Mouse (Mus musculus): ENCODE measurements around the gene Nudt22. TPM values are rescaled to one million over a fixed set of nuclear protein-coding genes. Genes with fewer than 3 reads are reported as not detected.

Nudt22 gene
- polyA plus RNA-seq, 1 experiment from 2014 or later, result 20.1 TPM

GRCm38 (mm10) chr19:6971644-6972043 lies 24.3 kb downstream of the Nudt22 start:
- no peaks in the 10 kb centered on the region for H3K9me3 ChIP-seq (replicated peaks)
- H3K27ac ChIP-seq, result no peak overlapping the region
- no peaks in the 10 kb centered on the region for H3K36me3 ChIP-seq
- H3K9ac ChIP-seq, result peak overlapping the region; percentile 41
- no peak for ATAC-seq (ENCODE audit: low FRiP score)
- 47% methylated on average over 6 of the region's 6 CpGs for WGBS
- no peak overlapping the region for H3K4me2 ChIP-seq (replicated peaks)
- peaks cover 37% of the 10 kb centered on the region for H3K27me3 ChIP-seq
- H3K4me3 ChIP-seq, result no peak overlapping the region
- peaks cover 32% of the 10 kb centered on the region for H3K4me1 ChIP-seq

- H3K9me3 ChIP-seq (replicated peaks), result no peaks in the 10 kb centered on the region
- H3K27me3 ChIP-seq, result peaks cover 37% of the 10 kb centered on the region
- H3K4me1 ChIP-seq, result peaks cover 24% of the 10 kb centered on the region
- H3K4me2 ChIP-seq (replicated peaks), result peak overlapping the region; percentile 56
- H3K27ac ChIP-seq, result 0 out of 2 replicates have a peak overlapping the region, but pooled peaks have one; percentile 44
- 0 out of 2 replicates have a peak overlapping the region, but pooled peaks have one; percentile 45 for H3K4me3 ChIP-seq
- no peak for ATAC-seq (ENCODE audit: low FRiP score)
- WGBS, result 17% methylated on average over 11 of the region's 11 CpGs
- H3K9ac ChIP-seq, result peak overlapping the region; percentile 23; the same call in 1 of the 2 replicates
- no peaks in the 10 kb centered on the region for H3K36me3 ChIP-seq
Measured at GRCm38 (mm10) chr19:6970460-6971085, 25.3 kb downstream of the Nudt22 start.

GRCm38 (mm10) chr19:6969665-6970381 lies 26.1 kb downstream of the Nudt22 start:
- peaks cover 37% of the 10 kb centered on the region for H3K27me3 ChIP-seq
- 1% methylated on average over 47 of the region's 55 CpGs for whole genome bisulfite sequencing
- no peaks in the 10 kb centered on the region for H3K36me3 ChIP-seq
- H3K4me3 ChIP-seq, result peak overlapping the region; percentile 45
- 0 out of 2 replicates have a peak, but pooled peaks have one; percentile 11 for ATAC-seq (ENCODE audit: low FRiP score)
- H3K4me1 ChIP-seq, result peaks cover 24% of the 10 kb centered on the region
- peak overlapping the region; percentile 61 for H3K9ac ChIP-seq
- no peaks in the 10 kb centered on the region for H3K9me3 ChIP-seq (replicated peaks)
- peak overlapping the region; percentile 56 for H3K4me2 ChIP-seq (replicated peaks)
- no peak overlapping the region for H3K27ac ChIP-seq

GRCm38 (mm10) chr19:6969291-6969664 lies 26.6 kb downstream of the Nudt22 start:
- Histone ChIP-seq H3K27ac (no peak overlapping the region), H3K9ac (peak overlapping the region; percentile 61), H3K36me3 (no peaks in the 10 kb centered on the region), H3K27me3 (peaks cover 37% of the 10 kb centered on the region), H3K4me2 (replicated peaks) (peak overlapping the region; percentile 56), H3K4me1 (peaks cover 24% of the 10 kb centered on the region), H3K4me3 (peak overlapping the region; percentile 45), H3K9me3 (replicated peaks) (no peaks in the 10 kb centered on the region)
- under 1% methylated on average over 20 of the region's 20 CpGs for WGBS
- no peak for ATAC-seq (ENCODE audit: low FRiP score)

GRCm38 (mm10) chr19:6968491-6969271 lies 27.2 kb downstream of the Nudt22 start:
- 14% methylated on average over 15 of the region's 15 CpGs for WGBS
- peaks cover 21% of the 10 kb centered on the region for H3K4me1 ChIP-seq
- no peaks in the 10 kb centered on the region for H3K36me3 ChIP-seq
- 0 out of 2 replicates have a peak overlapping the region, but pooled peaks have one; percentile 23 for H3K9ac ChIP-seq
- peak overlapping the region; percentile 45 for H3K4me3 ChIP-seq
- peak overlapping the region; percentile 56 for H3K4me2 ChIP-seq (replicated peaks)
- H3K27me3 ChIP-seq, result peaks cover 37% of the 10 kb centered on the region
- ATAC-seq (ENCODE audit: low FRiP score), result no peak
- H3K27ac ChIP-seq, result no peak overlapping the region
- H3K9me3 ChIP-seq (replicated peaks), result no peaks in the 10 kb centered on the region

GRCm38 (mm10) chr19:6956461-6956860 lies 39.5 kb downstream of the Nudt22 start:
- H3K27ac ChIP-seq, result no peak overlapping the region
- H3K27me3 ChIP-seq, result no peaks in the 10 kb centered on the region
- WGBS, result 75% methylated on average over 10 of the region's 10 CpGs
- ATAC-seq (ENCODE audit: low FRiP score), result no peak
- no peak overlapping the region for H3K4me2 ChIP-seq (replicated peaks)
- no peak overlapping the region for H3K4me3 ChIP-seq
- H3K4me1 ChIP-seq, result peaks cover 13% of the 10 kb centered on the region
- no peaks in the 10 kb centered on the region for H3K9me3 ChIP-seq (replicated peaks)
- no peak overlapping the region for H3K9ac ChIP-seq
- peaks cover 12% of the 10 kb centered on the region for H3K36me3 ChIP-seq

- peaks cover 12% of the 10 kb centered on the region for H3K36me3 ChIP-seq
- ATAC-seq (ENCODE audit: low FRiP score), result no peak
- no peaks in the 10 kb centered on the region for H3K9me3 ChIP-seq (replicated peaks)
- 0 out of 2 replicates have a peak overlapping the region, but pooled peaks have one; percentile 4 for H3K9ac ChIP-seq
- 86% methylated on average over 7 of the region's 7 CpGs for WGBS
- no peaks in the 10 kb centered on the region for H3K27me3 ChIP-seq
- no peak overlapping the region for H3K4me3 ChIP-seq
- no peak overlapping the region for H3K27ac ChIP-seq
- H3K4me2 ChIP-seq (replicated peaks), result no peak overlapping the region
- H3K4me1 ChIP-seq, result peaks cover 14% of the 10 kb centered on the region
Measured at GRCm38 (mm10) chr19:6955424-6955823, 40.5 kb downstream of the Nudt22 start.

- WGBS, result 56% methylated on average over 9 of the region's 9 CpGs
- Histone ChIP-seq H3K4me1 (peaks cover 22% of the 10 kb centered on the region), H3K4me3 (no peak overlapping the region), H3K27ac (no peak overlapping the region), H3K36me3 (peaks cover 12% of the 10 kb centered on the region; the same call in 1 of the 2 replicates), H3K4me2 (replicated peaks) (no peak overlapping the region), H3K9ac (0 out of 2 replicates have a peak overlapping the region, but pooled peaks have one; percentile 18), H3K9me3 (replicated peaks) (no peaks in the 10 kb centered on the region), H3K27me3 (no peaks in the 10 kb centered on the region)
- no peak for ATAC-seq (ENCODE audit: low FRiP score)
Measured at GRCm38 (mm10) chr19:6954046-6954445, 41.9 kb downstream of the Nudt22 start.

GRCm38 (mm10) chr19:6952712-6953037 lies 43.2 kb downstream of the Nudt22 start:
- H3K27me3 ChIP-seq, result no peaks in the 10 kb centered on the region
- no peak for ATAC-seq (ENCODE audit: low FRiP score)
- H3K9ac ChIP-seq, result peak overlapping the region; percentile 77
- peaks cover 12% of the 10 kb centered on the region; the same call in 1 of the 2 replicates for H3K36me3 ChIP-seq
- 0 out of 2 replicates have a peak overlapping the region, but pooled peaks have one; percentile 26 for H3K27ac ChIP-seq
- 28% methylated on average over 3 of the region's 3 CpGs for WGBS
- H3K4me1 ChIP-seq, result peaks cover 22% of the 10 kb centered on the region
- peak overlapping the region; percentile 56 for H3K4me3 ChIP-seq
- H3K9me3 ChIP-seq (replicated peaks), result no peaks in the 10 kb centered on the region
- H3K4me2 ChIP-seq (replicated peaks), result peak overlapping the region; percentile 95

- H3K4me2 ChIP-seq (replicated peaks), result peak overlapping the region; percentile 95
- peak overlapping the region; percentile 97 for H3K27ac ChIP-seq
- peak overlapping the region; percentile 56 for H3K4me3 ChIP-seq
- peaks cover 12% of the 10 kb centered on the region; the same call in 1 of the 2 replicates for H3K36me3 ChIP-seq
- WGBS, result 4% methylated on average over 31 of the region's 31 CpGs
- H3K9ac ChIP-seq, result peak overlapping the region; percentile 77
- peak; percentile 12; the same call in 1 of the 2 replicates for ATAC-seq (ENCODE audit: low FRiP score)
- no peaks in the 10 kb centered on the region for H3K9me3 ChIP-seq (replicated peaks)
- H3K4me1 ChIP-seq, result peaks cover 22% of the 10 kb centered on the region
- no peaks in the 10 kb centered on the region for H3K27me3 ChIP-seq
Measured at GRCm38 (mm10) chr19:6951994-6952711, 43.8 kb downstream of the Nudt22 start.

GRCm38 (mm10) chr19:6951381-6951968 lies 44.4 kb downstream of the Nudt22 start:
- H3K4me3 ChIP-seq, result peak overlapping the region; percentile 56
- peak; percentile 83 for ATAC-seq (ENCODE audit: low FRiP score)
- H3K9ac ChIP-seq, result peak overlapping the region; percentile 77
- peak overlapping the region; percentile 97 for H3K27ac ChIP-seq
- H3K4me2 ChIP-seq (replicated peaks), result peak overlapping the region; percentile 95
- under 1% methylated on average over 35 of the region's 35 CpGs for WGBS
- H3K9me3 ChIP-seq (replicated peaks), result no peaks in the 10 kb centered on the region
- H3K4me1 ChIP-seq, result peaks cover 22% of the 10 kb centered on the region
- no peaks in the 10 kb centered on the region for H3K27me3 ChIP-seq
- H3K36me3 ChIP-seq, result peaks cover 12% of the 10 kb centered on the region; the same call in 1 of the 2 replicates

All from hindbrain, embryonic 12.5 days (tissue).